Mouse (Mus musculus): ENCODE data around the gene Rap1gap.

GRCm38 (mm10) chr4:137642101-137642500, 22.4 kb upstream of the Rap1gap start:
- TF ChIP-seq MAX (IDR thresholded peaks at IDR 0.05; ENCODE audit: low read length), result no peak
- TF ChIP-seq RAD21 (IDR thresholded peaks at IDR 0.05; ENCODE audit: low read depth, low read length), result no peak
- no peak for TF ChIP-seq POLR2A (IDR thresholded peaks at IDR 0.05; ENCODE audit: control insufficient read depth in 1 of 2, insufficient read depth in 1 of 2, low read depth in 1 of 2, low read length in 2 of 2, poor library complexity in 1 of 2)
- no peak for TF ChIP-seq CHD2 (IDR thresholded peaks at IDR 0.05; ENCODE audit: low read length)
- TF ChIP-seq TCF12 (IDR thresholded peaks at IDR 0.05; ENCODE audit: low read depth, low read length), result no peak
- no peak for TF ChIP-seq CTCF (IDR thresholded peaks at IDR 0.05 in 2 of 3, conservative IDR thresholded peaks at IDR 0.05 in 1 of 3; ENCODE audit: control insufficient read depth in 1 of 3, insufficient read depth in 1 of 3, low read depth in 2 of 3, low read length in 3 of 3, poor library complexity in 1 of 3, severe bottlenecking in 1 of 3)
- TF ChIP-seq USF1 (IDR thresholded peaks at IDR 0.05; ENCODE audit: low read depth, low read length), result no peak
- TF ChIP-seq HCFC1 (IDR thresholded peaks at IDR 0.05; ENCODE audit: low read depth, low read length), result no peak
- no peak for TF ChIP-seq JUND (IDR thresholded peaks at IDR 0.05; ENCODE audit: low read depth, low read length)
- no peak for TF ChIP-seq EP300 (IDR thresholded peaks at IDR 0.05; ENCODE audit: low read depth in 1 of 2, low read length in 2 of 2)

Data from MEL (cell line).